Mouse (Mus musculus): ENCODE measurements at regions not wholly inside any gene's neighbourhood (a gene's known extent, or its start where the extent isn't known, plus 50 kb on each side); places are given as distances from the start of the nearest gene placed in this dataset.

- no peaks in the 10 kb centered on the region for H3K9me3 ChIP-seq (ENCODE audit: control insufficient read depth, low read length)
- H3K4me2 ChIP-seq (replicated peaks) = no peak overlapping the region
- ATAC-seq (ENCODE audit: low FRiP score) (no peak), DNase-seq (ENCODE audit: low spot score) (no peak)
- H3K9ac ChIP-seq = no peak overlapping the region
- no peaks in the 10 kb centered on the region for H3K27me3 ChIP-seq (ENCODE audit: control insufficient read depth, insufficient read depth, low read length)
- no peak overlapping the region for H3K27ac ChIP-seq
- no peaks in the 10 kb centered on the region for H3K4me1 ChIP-seq (replicated peaks; ENCODE audit: control insufficient read depth, insufficient read depth, low read length)
- 94% methylated on average over 3 of the region's 3 CpGs for WGBS
- no peak overlapping the region for H3K4me3 ChIP-seq (replicated peaks; ENCODE audit: low read length)
- H3K36me3 ChIP-seq (replicated peaks; ENCODE audit: control insufficient read depth, insufficient read depth) = no peaks in the 10 kb centered on the region
Measured at GRCm38 (mm10) chr19:35034408-35034807, 112.2 kb downstream of the Kif20b start.

- Histone ChIP-seq H3K27ac (no peak overlapping the region), H3K36me3 (replicated peaks; ENCODE audit: control insufficient read depth, insufficient read depth) (no peaks in the 10 kb centered on the region), H3K27me3 (ENCODE audit: control insufficient read depth, insufficient read depth, low read length) (no peaks in the 10 kb centered on the region), H3K4me3 (replicated peaks; ENCODE audit: low read length) (no peak overlapping the region), H3K9ac (no peak overlapping the region), H3K9me3 (ENCODE audit: control insufficient read depth, low read length) (no peaks in the 10 kb centered on the region), H3K4me2 (replicated peaks) (no peak overlapping the region), H3K4me1 (replicated peaks; ENCODE audit: control insufficient read depth, insufficient read depth, low read length) (no peaks in the 10 kb centered on the region)
- no peak for DNase-seq (ENCODE audit: low spot score)
- no peak for ATAC-seq (ENCODE audit: low FRiP score)
- 81% methylated on average over 4 of the region's 4 CpGs for WGBS
Measured at GRCm38 (mm10) chr19:35045576-35045975, 123.4 kb downstream of the Kif20b start.

- Histone ChIP-seq H3K36me3 (replicated peaks; ENCODE audit: control insufficient read depth, insufficient read depth) (no peaks in the 10 kb centered on the region), H3K4me1 (replicated peaks; ENCODE audit: control insufficient read depth, insufficient read depth, low read length) (no peaks in the 10 kb centered on the region), H3K9me3 (ENCODE audit: control insufficient read depth, low read length) (no peaks in the 10 kb centered on the region), H3K4me2 (replicated peaks) (no peak overlapping the region), H3K4me3 (replicated peaks; ENCODE audit: low read length) (no peak overlapping the region), H3K27me3 (ENCODE audit: control insufficient read depth, insufficient read depth, low read length) (no peaks in the 10 kb centered on the region), H3K27ac (no peak overlapping the region), H3K9ac (no peak overlapping the region)
- 69% methylated on average over 3 of the region's 3 CpGs for WGBS
- ATAC-seq (ENCODE audit: low FRiP score) = no peak
- no peak for DNase-seq (ENCODE audit: low spot score)
Measured at GRCm38 (mm10) chr19:35066352-35066935, 144.3 kb downstream of the Kif20b start.

GRCm38 (mm10) chr19:35081126-35081525, 159.0 kb downstream of the Kif20b start:
- Histone ChIP-seq H3K27me3 (ENCODE audit: control insufficient read depth, insufficient read depth, low read length) (no peaks in the 10 kb centered on the region), H3K36me3 (replicated peaks; ENCODE audit: control insufficient read depth, insufficient read depth) (no peaks in the 10 kb centered on the region), H3K4me1 (replicated peaks; ENCODE audit: control insufficient read depth, insufficient read depth, low read length) (no peaks in the 10 kb centered on the region), H3K9me3 (ENCODE audit: control insufficient read depth, low read length) (no peaks in the 10 kb centered on the region), H3K4me2 (replicated peaks) (no peak overlapping the region), H3K4me3 (replicated peaks; ENCODE audit: low read length) (no peak overlapping the region), H3K9ac (no peak overlapping the region), H3K27ac (no peak overlapping the region)
- ATAC-seq (ENCODE audit: low FRiP score) = no peak
- WGBS = 51% methylated on average over 4 of the region's 4 CpGs
- DNase-seq (ENCODE audit: low spot score) = peak; percentile 28

GRCm38 (mm10) chr19:35101244-35101643, 179.1 kb downstream of the Kif20b start:
- Histone ChIP-seq H3K4me3 (replicated peaks; ENCODE audit: low read length) (no peak overlapping the region), H3K36me3 (replicated peaks; ENCODE audit: control insufficient read depth, insufficient read depth) (no peaks in the 10 kb centered on the region), H3K4me1 (replicated peaks; ENCODE audit: control insufficient read depth, insufficient read depth, low read length) (no peaks in the 10 kb centered on the region), H3K27ac (no peak overlapping the region), H3K4me2 (replicated peaks) (no peak overlapping the region), H3K9me3 (ENCODE audit: control insufficient read depth, low read length) (0 out of 2 replicates have a peak, but pooled peaks cover 3% of the 10 kb centered on the region), H3K9ac (no peak overlapping the region), H3K27me3 (ENCODE audit: control insufficient read depth, insufficient read depth, low read length) (no peaks in the 10 kb centered on the region)
- DNase-seq (ENCODE audit: low spot score) (no peak), ATAC-seq (ENCODE audit: low FRiP score) (no peak)
- 18% methylated on average over 1 of the region's 1 CpGs for WGBS

DNA sequence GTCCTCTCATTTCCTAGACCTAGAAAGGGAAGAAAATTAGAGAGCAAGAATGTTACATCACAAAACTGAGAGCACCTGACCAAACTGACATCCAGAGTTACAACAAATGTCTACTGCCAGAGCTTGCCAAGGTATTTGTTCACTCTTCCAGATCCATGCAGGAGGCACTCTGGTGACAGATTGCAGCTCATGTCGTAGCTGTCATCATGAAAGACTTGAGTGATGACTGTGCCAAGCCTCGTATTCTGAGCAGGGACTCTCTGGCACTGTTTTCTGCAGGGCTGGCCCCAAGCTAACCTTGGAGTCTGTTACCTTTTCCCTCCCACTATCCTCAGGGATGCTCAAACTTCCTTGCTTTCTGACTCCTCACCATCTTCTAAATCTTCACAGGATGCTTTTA, 192.2 kb downstream of the Kif20b start:
- no peak overlapping the region for H3K9ac ChIP-seq
- H3K9me3 ChIP-seq (ENCODE audit: control insufficient read depth, low read length) = no peaks in the 10 kb centered on the region
- DNase-seq (ENCODE audit: low spot score) = no peak
- H3K4me1 ChIP-seq (replicated peaks; ENCODE audit: control insufficient read depth, insufficient read depth, low read length) = no peaks in the 10 kb centered on the region
- no peak overlapping the region for H3K27ac ChIP-seq
- WGBS = 76% methylated on average over 2 of the region's 2 CpGs
- H3K4me3 ChIP-seq (replicated peaks; ENCODE audit: low read length) = no peak overlapping the region
- no peaks in the 10 kb centered on the region for H3K36me3 ChIP-seq (replicated peaks; ENCODE audit: control insufficient read depth, insufficient read depth)
- H3K4me2 ChIP-seq (replicated peaks) = no peak overlapping the region
- ATAC-seq (ENCODE audit: low FRiP score) = no peak
- no peaks in the 10 kb centered on the region for H3K27me3 ChIP-seq (ENCODE audit: control insufficient read depth, insufficient read depth, low read length)

- 20% methylated on average over 4 of the region's 4 CpGs for WGBS
- H3K9me3 ChIP-seq (ENCODE audit: control insufficient read depth, low read length) = no peaks in the 10 kb centered on the region
- H3K36me3 ChIP-seq (replicated peaks; ENCODE audit: control insufficient read depth, insufficient read depth) = no peaks in the 10 kb centered on the region
- H3K9ac ChIP-seq = no peak overlapping the region
- DNase-seq (ENCODE audit: low spot score) (peak; percentile 76), ATAC-seq (ENCODE audit: low FRiP score) (peak; percentile 51; the same call in 1 of the 2 replicates)
- no peak overlapping the region for H3K4me3 ChIP-seq (replicated peaks; ENCODE audit: low read length)
- H3K4me1 ChIP-seq (replicated peaks; ENCODE audit: control insufficient read depth, insufficient read depth, low read length) = no peaks in the 10 kb centered on the region
- no peaks in the 10 kb centered on the region for H3K27me3 ChIP-seq (ENCODE audit: control insufficient read depth, insufficient read depth, low read length)
- H3K27ac ChIP-seq = no peak overlapping the region
- no peak overlapping the region for H3K4me2 ChIP-seq (replicated peaks)
Measured at GRCm38 (mm10) chr19:35125278-35125677, 203.1 kb downstream of the Kif20b start.

DNA sequence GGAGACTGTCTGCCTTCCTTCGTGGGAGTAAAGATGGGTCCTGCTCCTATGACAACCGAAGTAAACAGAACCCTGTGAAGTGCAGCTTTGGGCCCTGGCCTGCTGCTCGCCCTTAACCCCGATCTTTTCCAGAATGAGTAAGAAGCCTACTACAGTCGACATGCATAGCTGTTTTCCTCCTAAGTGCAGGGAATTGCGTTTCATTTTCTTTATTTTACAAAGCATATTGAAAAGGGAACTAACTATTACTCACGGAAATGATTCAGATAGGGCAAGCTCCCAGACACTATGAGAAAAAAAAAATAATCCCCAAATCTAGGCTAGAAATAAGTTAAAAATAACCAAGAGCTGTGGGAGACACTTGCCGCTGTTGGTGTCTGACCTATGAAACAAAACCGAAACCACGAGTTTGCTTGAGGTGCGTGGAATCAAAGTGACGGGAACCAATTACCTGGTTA, 204.5 kb downstream of the Kif20b start:
- Histone ChIP-seq H3K4me2 (replicated peaks) (no peak overlapping the region), H3K36me3 (replicated peaks; ENCODE audit: control insufficient read depth, insufficient read depth) (no peaks in the 10 kb centered on the region), H3K4me1 (replicated peaks; ENCODE audit: control insufficient read depth, insufficient read depth, low read length) (no peaks in the 10 kb centered on the region), H3K27ac (no peak overlapping the region), H3K9ac (no peak overlapping the region), H3K9me3 (ENCODE audit: control insufficient read depth, low read length) (no peaks in the 10 kb centered on the region), H3K4me3 (replicated peaks; ENCODE audit: low read length) (no peak overlapping the region), H3K27me3 (ENCODE audit: control insufficient read depth, insufficient read depth, low read length) (no peaks in the 10 kb centered on the region)
- DNase-seq (ENCODE audit: low spot score) = no peak
- 88% methylated on average over 12 of the region's 12 CpGs for WGBS
- ATAC-seq (ENCODE audit: low FRiP score) = no peak

DNA sequence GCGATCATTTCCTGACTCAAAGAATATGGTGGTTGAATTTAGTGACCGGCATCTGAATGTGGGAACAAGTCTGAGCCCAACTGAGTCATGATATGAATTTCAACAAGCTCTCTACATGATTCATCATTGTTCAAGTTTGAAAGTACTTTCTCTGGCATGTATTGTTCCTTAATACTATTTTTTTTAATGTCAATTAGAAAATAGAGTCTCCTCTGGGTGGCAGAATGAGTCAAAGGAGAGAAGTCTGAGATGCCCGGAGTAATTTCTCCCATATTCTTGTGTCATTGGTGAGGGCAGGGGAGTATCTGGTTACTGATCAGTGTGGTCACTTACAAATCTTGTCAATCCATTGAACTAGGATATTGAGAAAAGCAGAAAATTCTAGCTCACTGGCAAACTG, 205.9 kb downstream of the Kif20b start:
- DNase-seq (ENCODE audit: low spot score) (no peak), ATAC-seq (ENCODE audit: low FRiP score) (no peak)
- no peak overlapping the region for H3K27ac ChIP-seq
- H3K9me3 ChIP-seq (ENCODE audit: control insufficient read depth, low read length) = no peaks in the 10 kb centered on the region
- H3K9ac ChIP-seq = no peak overlapping the region
- no peak overlapping the region for H3K4me3 ChIP-seq (replicated peaks; ENCODE audit: low read length)
- no peak overlapping the region for H3K4me2 ChIP-seq (replicated peaks)
- no peaks in the 10 kb centered on the region for H3K27me3 ChIP-seq (ENCODE audit: control insufficient read depth, insufficient read depth, low read length)
- H3K36me3 ChIP-seq (replicated peaks; ENCODE audit: control insufficient read depth, insufficient read depth) = no peaks in the 10 kb centered on the region
- WGBS = 84% methylated on average over 3 of the region's 3 CpGs
- H3K4me1 ChIP-seq (replicated peaks; ENCODE audit: control insufficient read depth, insufficient read depth, low read length) = no peaks in the 10 kb centered on the region

DNA sequence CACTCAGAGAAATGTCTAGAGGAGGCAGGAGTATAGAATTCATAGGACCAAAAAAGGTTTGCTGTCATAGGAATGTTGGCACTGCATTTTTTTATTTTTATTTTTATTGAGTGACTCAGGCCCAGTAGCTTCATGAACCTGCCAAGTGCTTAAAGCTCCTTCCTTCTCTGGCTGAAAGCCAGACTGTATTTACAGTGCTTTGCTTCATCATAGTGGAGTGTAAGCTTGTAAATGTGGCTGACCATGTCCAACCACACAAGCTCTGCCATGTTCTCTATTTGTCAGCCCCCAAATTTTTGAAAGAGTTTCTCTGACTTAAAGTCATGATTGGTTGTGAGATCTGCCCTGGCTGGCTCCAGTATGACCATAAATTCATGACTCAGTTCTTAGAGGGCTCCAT, 221.0 kb downstream of the Kif20b start:
- no peaks in the 10 kb centered on the region for H3K4me1 ChIP-seq (replicated peaks; ENCODE audit: control insufficient read depth, insufficient read depth, low read length)
- DNase-seq (ENCODE audit: low spot score) (no peak), ATAC-seq (ENCODE audit: low FRiP score) (no peak)
- H3K4me3 ChIP-seq (replicated peaks; ENCODE audit: low read length) = no peak overlapping the region
- no peaks in the 10 kb centered on the region for H3K36me3 ChIP-seq (replicated peaks; ENCODE audit: control insufficient read depth, insufficient read depth)
- H3K4me2 ChIP-seq (replicated peaks) = no peak overlapping the region
- no peaks in the 10 kb centered on the region for H3K9me3 ChIP-seq (ENCODE audit: control insufficient read depth, low read length)
- no peak overlapping the region for H3K9ac ChIP-seq
- H3K27ac ChIP-seq = no peak overlapping the region
- H3K27me3 ChIP-seq (ENCODE audit: control insufficient read depth, insufficient read depth, low read length) = no peaks in the 10 kb centered on the region

All from hindbrain, embryonic 14.5 days (tissue).